Mouse (Mus musculus) neural tube, embryonic 15.5 days (tissue): ENCODE data around the gene Gm7876. TPM values are rescaled to one million over a fixed set of nuclear protein-coding genes. Genes with fewer than 3 reads are reported as not detected.
"Not testable (repeated sequence)": the region's sequence is repeated elsewhere in the genome, so short reads cannot be mapped to it uniquely, and the experiment has no call there.

Experiments
- ATAC-seq: fragments of 200-750 bp; cut with Nextera tagmentation; 2 replicates; pipeline ENCODE4 v1.8.0; 2017; ENCODE audit warnings: mild to moderate bottlenecking, moderate TSS enrichment, moderate library complexity; ENCODE audit not compliant: low FRiP score
- H3K27ac ChIP-seq: fragments of 300-500 bp; sonication (generic); replicated peaks from 2 replicates; pipeline ENCODE4 v1.5.1; 2015; ENCODE audit warnings: mild to moderate bottlenecking, inconsistent platforms
- H3K27me3 ChIP-seq: fragments of 300-500 bp; sonication (generic); replicated peaks from 2 replicates; pipeline ENCODE4 v1.6.1; 2015; ENCODE audit warnings: inconsistent platforms
- H3K36me3 ChIP-seq: fragments of 300-500 bp; sonication (generic); 2 replicates; pipeline ENCODE4 v1.6.1; 2015; ENCODE audit warnings: inconsistent platforms
- H3K4me1 ChIP-seq: fragments of 300-500 bp; sonication (generic); 2 replicates; pipeline ENCODE4 v1.6.1; 2015; ENCODE audit warnings: inconsistent platforms
- H3K4me2 ChIP-seq: fragments of 300-500 bp; sonication (generic); 2 replicates; pipeline ENCODE4 v1.6.1; 2015; ENCODE audit warnings: inconsistent platforms, mild to moderate bottlenecking, moderate library complexity
- H3K4me3 ChIP-seq: fragments of 300-500 bp; sonication (generic); replicated peaks from 2 replicates; pipeline ENCODE4 v1.5.1; 2015; ENCODE audit warnings: mild to moderate bottlenecking, inconsistent platforms
- H3K9ac ChIP-seq: fragments of 300-500 bp; sonication (generic); replicated peaks from 2 replicates; pipeline ENCODE4 v1.6.1; 2015; ENCODE audit warnings: mild to moderate bottlenecking, inconsistent platforms
- H3K9me3 ChIP-seq: fragments of 300-500 bp; sonication (generic); replicated peaks from 2 replicates; pipeline ENCODE4 v1.6.1; 2016; ENCODE audit warnings: inconsistent platforms
- WGBS: fragments of 180-500 bp; shearing (Covaris S2); methylation state at CpG from one replicate; pipeline ENCODE4 v1.1.7; 2015; ENCODE audit warnings: mixed read lengths; 5-methylcytosine and 5-hydroxymethylcytosine counted together
- polyA plus RNA-seq: library from polyadenylated mRNA; unstranded; fragments of >200 nt; fragmentation: Nextera tagmentation; extraction: Ambion mirVana; gene quantifications from 2 replicates; pipeline ENCODE4 v1.2.1, GENCODE M21; 2015

Gene Gm7876
- not detected in 2 replicates for polyA plus RNA-seq

DNA sequence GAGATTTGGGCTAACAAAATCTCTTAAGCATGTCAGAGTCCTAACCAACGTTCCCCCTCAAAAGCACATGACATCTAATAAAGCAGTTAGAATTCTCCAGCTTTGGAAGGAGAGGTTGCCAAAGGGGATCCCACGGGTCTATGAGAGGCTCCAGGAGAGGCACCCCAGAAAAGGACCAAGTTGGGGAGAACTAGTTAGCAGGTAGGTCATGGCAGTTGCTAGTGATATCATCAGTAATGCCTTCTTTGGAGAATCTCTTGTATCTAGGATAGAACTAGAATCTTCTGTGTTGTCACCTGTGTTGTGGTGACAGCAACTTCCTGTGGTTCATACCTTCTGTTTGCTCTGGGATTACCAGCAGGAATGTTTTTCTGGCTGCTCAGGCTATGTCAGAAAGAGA, at the start of gene Gm7876:
TSS of gene Gm7876 (plus strand) at position 301 of the 400 bp plus-strand sequence.
- H3K36me3 ChIP-seq, H3K9me3 ChIP-seq, H3K4me1 ChIP-seq, H3K27me3 ChIP-seq, H3K4me2 ChIP-seq, H3K27ac ChIP-seq, ATAC-seq, H3K9ac ChIP-seq, H3K4me3 ChIP-seq: not testable (repeated sequence)
- WGBS: 84% methylated on average over 1 of the region's 2 CpGs

DNA sequence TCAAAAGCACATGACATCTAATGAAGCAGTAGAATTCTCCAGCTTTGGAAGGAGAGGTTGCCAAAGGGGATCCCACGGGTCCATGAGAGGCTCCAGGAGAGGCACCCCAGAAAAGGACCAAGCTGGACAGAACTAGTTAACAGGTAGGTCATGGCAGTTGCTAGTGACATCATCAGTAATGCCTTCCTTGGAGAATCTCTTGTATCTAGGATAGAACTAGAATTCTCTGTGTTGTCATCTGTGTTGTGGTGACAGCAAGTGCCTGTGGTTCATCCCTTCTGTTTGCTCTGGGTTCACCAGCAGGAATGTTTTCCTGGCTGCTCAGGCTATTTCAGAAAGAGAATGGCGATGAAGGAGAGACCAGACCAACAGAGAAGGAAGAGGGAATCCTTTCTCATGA, 45.1 kb upstream of the Gm7876 start, which contains the start of gene Gm3239:
TSS of gene Gm3239 (plus strand) at position 301 of the 400 bp plus-strand sequence.
- not testable (repeated sequence) for H3K27me3 ChIP-seq, H3K4me2 ChIP-seq, ATAC-seq, H3K36me3 ChIP-seq, H3K9ac ChIP-seq, H3K4me3 ChIP-seq, H3K27ac ChIP-seq, H3K9me3 ChIP-seq, H3K4me1 ChIP-seq
- no CpG with 5 or more reads among the region's 2 CpGs for WGBS

DNA sequence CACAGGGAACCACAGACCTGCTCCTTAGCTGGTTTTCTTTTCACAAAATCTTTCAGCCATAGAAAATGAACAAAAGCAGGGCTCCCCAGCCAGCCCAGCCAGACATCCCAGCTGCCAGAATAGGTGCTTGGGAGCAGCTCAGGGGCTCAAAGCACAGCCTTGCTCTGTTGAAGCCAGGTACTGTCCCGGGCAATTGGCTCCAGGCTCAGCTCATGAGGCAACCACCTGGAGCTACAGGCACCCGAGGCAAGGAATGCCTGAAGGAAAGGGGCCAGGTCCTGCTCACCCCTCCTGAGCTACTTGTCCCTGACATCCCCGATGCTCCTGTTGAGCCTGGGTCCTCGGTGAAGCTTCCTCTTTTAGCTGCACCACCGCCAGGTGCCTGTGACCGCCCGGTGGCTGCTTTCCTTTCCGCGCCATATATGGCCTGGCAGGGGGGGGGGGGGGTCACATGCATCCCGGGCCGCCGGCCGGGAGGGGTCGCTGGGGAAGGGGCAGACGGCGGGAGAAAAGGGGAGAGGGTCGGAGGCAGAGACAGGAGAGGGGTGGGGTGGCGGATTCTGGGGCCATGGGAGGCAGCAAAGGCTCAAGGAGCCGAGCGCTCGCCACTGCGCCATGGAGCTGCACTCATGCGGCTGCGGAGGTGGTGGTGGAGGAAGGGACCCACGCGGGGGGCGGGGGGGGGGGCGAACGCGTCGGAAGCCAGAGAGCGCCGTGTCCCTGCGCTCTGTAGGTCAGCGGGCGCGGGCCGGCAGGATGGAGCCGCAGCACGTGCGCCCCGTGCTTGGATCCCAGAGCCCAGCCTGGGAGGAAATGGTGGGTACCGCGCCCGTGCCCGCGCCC, 17.2 kb downstream of the Gm7876 start, which contains the start of gene Gm3252:
TSS of gene Gm3252 (plus strand) at position 738 of the 843 bp plus-strand sequence.
- not testable (repeated sequence) for H3K9ac ChIP-seq, H3K9me3 ChIP-seq, H3K27me3 ChIP-seq, H3K36me3 ChIP-seq, H3K27ac ChIP-seq, ATAC-seq, H3K4me1 ChIP-seq
- Histone ChIP-seq H3K4me3 (peak within 1 kb of the TSS; percentile 32), H3K4me2 (peak within 1 kb of the TSS; percentile 48)
- WGBS: 0% methylated on average over 13 of the region's 47 CpGs

Other genes with a start within 250 kb of the Gm7876 start
- not detected in 2 replicates for gene Gm3182, start 227.5 kb upstream of the Gm7876 start, polyA plus RNA-seq
- gene Gm3047, start 153.8 kb upstream of the Gm7876 start, polyA plus RNA-seq: not detected in 2 replicates
- gene Gm8159, start 76.9 kb upstream of the Gm7876 start, polyA plus RNA-seq: 0.27 TPM in 1 of 2 replicates, not detected in the other
- gene Gm3239, start 45.0 kb upstream of the Gm7876 start, polyA plus RNA-seq: 0.97 and 1.7 TPM in 2 replicates
- gene Gm3252, start 17.5 kb downstream of the Gm7876 start, polyA plus RNA-seq: 2.6 and 3.1 TPM in 2 replicates
- not detected in 2 replicates for gene Gm9602, start 67.1 kb downstream of the Gm7876 start, polyA plus RNA-seq
- gene Gm3269, start 128.9 kb downstream of the Gm7876 start, polyA plus RNA-seq: not detected in 2 replicates
- 2.1 and 4.1 TPM in 2 replicates for gene Gm3264, start 146.3 kb downstream of the Gm7876 start, polyA plus RNA-seq
- gene Gm3278, start 183.2 kb downstream of the Gm7876 start, polyA plus RNA-seq: 0.14 TPM in 1 of 2 replicates, not detected in the other